Mouse (Mus musculus) megakaryocyte, embryonic 14.5 days (primary cell): ENCODE results near the gene Sugp1.

Experiments
- FLI1 ChIP-seq: IDR thresholded peaks from 2 replicates; pipeline ENCODE4 v1.6.1; 2012; ENCODE audit warnings: low read length, inconsistent platforms, mixed read lengths
- GATA1 ChIP-seq: IDR thresholded peaks from 3 replicates; pipeline ENCODE4 v1.6.1; 2012; ENCODE audit warnings: mixed read lengths, low read length, inconsistent platforms, borderline replicate concordance

DNA sequence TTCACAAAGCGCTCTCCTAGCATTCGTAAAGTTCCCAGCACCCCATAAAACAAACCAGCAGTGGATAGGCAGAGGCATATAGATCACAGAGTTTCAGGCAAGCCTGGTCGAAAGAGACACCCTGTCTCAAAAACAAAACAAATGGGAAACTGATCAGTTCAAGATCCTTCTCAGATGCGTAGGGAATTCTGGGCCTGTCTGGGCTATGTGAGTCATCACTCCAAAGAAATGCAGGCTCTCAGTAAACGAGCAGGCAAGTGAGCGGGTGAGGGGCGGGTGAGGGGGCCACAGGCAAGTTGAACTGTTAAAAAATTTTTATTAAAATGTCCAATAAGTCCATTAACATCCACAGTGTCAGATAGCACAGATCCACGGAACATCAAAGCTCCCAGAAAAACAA lies 50.2 kb downstream of the Sugp1 start:
- TF ChIP-seq GATA1 (no peak), FLI1 (no peak)
